Mouse (Mus musculus) adrenal gland (tissue): ENCODE measurements around the gene Gm6993.

Source experiments
- intact Hi-C: fragments of 180-260 bp; cut with DNase I; formaldehyde crosslinking; loops from one replicate; pipeline ENCODE4 v1.15.1; 2025
- long read RNA-seq, 2 experiments: library from polyadenylated mRNA; unstranded; transcript quantifications; one replicate each; pipeline ENCODE4 v2.0.0; 2020; ENCODE audit warnings: borderline replicate concordance in 1 of 2; ENCODE audit not compliant: insufficient replicate concordance in 1 of 2

The Gm6993 gene
- long read RNA-seq, experiment 1 = 0 reads
- long read RNA-seq, experiment 2 = 0 reads

GRCm38 (mm10) chr12:31240470-31240869 lies at the start of gene Gm6993:
TSS of gene Gm6993 (plus strand) at chr12:31240770.
- intact Hi-C loops = no loop called here

- intact Hi-C loops = no loop called here
These were observed 49.1 kb upstream of the Gm6993 start for GRCm38 (mm10) chr12:31191329-31191954.

DNA sequence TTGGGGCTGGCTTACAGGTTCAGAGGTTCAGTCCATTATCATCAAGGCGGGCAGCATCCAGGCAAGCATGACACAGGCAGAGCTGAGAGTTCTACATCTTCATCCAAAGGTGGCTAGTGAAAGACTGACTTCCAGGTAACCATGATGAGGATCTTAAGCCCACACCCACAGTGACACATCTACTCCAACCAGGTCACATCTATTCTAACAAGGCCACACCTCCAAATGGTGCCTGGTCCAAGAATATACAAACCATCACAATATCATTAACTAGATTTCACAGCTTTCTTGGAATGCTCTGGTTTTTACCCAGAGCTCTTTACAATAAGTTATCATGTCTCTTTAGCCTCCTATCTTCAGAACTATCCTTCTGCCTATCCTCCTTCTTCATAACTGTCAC lies 38.1 kb upstream of the Gm6993 start:
- intact Hi-C loops = no loop called here

GRCm38 (mm10) chr12:31203746-31204455 lies 36.7 kb upstream of the Gm6993 start:
- intact Hi-C loops = no loop called here

- intact Hi-C loops = no loop called here
These were observed 35.7 kb upstream of the Gm6993 start for GRCm38 (mm10) chr12:31204898-31205297.

DNA sequence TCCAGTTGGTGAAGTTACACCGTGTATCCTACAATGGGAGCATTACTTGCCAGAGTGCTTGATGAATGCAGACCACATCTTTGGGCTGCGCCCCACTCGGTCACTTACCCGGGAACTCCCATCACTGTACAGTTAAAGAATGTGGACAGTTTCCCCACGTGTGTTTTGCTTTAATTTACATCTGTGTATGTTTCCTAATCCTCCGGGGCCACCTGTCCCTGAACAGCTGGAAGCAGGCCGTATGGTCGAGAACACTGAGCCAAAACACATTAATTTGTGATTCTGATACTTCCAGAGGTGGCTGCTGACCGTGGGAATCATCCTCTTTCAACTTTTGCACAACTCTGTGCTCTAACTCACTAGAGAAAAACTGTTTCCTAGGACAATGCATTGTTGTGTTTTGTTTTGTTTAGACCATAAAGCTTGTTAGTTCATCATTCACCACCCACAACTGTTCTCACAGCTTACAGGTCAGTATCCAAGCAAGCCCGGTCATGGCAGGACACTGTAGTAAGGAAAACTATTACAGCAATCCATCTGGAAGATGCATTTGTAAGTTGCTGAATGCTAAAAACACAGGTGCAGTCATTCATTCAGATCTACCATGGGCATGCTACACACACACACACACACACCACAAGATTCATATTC lies 34.5 kb upstream of the Gm6993 start:
- intact Hi-C loops = no loop called here

DNA sequence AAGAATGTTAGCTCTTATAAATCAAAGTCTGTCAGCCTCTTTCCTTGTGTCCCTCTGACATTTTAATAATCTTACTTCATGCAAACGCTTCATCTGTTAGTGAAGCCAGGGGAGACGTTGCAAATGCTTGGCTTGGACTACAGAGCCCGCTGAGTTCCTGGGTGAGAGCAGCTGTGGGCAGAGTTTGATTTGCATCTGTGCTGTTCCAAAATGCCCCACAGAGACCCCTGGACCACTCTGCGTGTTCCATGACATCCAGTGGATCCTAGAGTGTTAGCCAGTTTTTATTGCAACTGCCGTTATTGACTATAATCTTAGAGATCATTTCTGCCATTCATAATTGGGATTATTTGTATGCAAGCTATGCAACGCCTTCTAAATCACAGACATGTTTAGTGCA lies 31.8 kb upstream of the Gm6993 start:
- intact Hi-C loops = no loop called here

DNA sequence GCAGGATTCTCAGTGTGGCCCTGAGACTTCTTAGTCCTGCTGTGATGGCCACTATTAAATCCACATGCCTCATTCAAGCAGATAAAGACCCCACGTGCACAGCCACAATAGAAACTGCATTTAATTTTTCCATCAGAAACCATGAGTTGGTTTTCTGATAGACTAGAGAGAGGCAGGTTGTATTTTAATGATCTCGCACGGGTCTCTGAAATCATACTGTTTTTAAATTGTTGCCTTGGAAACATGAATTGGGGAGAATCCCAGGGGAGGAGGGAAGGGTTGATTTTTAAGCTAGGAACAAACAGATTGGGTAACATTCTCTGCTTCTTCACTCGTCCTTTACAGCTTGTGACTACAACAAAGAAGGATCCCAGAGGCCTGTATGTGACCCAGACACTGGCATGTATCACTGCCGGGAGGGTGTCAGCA lies 31.2 kb upstream of the Gm6993 start:
- intact Hi-C loops = no loop called here

DNA sequence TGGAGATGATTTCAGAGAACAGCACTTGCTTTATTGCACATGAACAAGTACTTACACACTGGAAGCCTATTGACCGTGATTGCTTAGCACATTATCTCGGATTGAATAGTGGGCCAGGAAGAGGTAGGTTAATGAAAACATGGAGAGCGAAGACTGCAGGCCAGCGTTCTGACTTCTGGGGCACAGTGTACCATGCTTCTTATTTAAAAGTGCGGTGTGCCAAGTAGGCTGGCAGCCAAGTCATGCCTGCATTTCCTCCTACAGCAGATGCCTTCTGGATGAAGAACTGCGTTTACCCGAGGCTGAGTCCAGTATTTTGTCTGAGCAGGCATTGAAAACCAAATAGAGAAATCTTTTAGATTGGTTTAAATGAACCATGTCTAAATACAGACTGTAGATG lies 27.0 kb upstream of the Gm6993 start:
- intact Hi-C loops = no loop called here

- intact Hi-C loops = loop anchor here (5.0 kb wide), 1 partner anchor 33 kb away; no protein-coding TSS in a partner anchor
These were observed 25.6 kb upstream of the Gm6993 start for GRCm38 (mm10) chr12:31215003-31215402.

- intact Hi-C loops = loop anchor here (5.0 kb wide), 1 partner anchor 35 kb away; no protein-coding TSS in a partner anchor
These were observed 23.3 kb upstream of the Gm6993 start for GRCm38 (mm10) chr12:31217232-31217631.

DNA sequence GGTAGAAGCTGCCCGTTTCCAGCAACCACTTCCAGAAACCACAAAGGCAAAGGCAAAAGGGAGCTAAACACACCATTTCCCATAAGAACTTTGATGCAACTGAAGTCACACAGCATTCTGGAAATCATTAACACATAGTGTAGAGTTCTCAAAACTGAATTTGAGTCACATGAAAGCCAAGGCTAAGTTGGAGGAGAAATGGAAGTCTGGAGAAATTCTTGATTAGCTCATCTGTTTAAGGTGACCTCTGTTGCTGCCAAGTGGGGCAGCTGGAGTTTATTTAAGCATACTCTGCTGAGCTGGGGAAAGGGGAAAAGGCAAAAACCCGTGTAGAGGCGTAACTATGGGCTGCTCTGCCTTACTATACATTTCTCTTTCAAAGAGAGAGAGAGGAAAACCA lies 21.8 kb upstream of the Gm6993 start:
- intact Hi-C loops = loop anchor here (5.0 kb wide), 1 partner anchor 36 kb away; no protein-coding TSS in a partner anchor

DNA sequence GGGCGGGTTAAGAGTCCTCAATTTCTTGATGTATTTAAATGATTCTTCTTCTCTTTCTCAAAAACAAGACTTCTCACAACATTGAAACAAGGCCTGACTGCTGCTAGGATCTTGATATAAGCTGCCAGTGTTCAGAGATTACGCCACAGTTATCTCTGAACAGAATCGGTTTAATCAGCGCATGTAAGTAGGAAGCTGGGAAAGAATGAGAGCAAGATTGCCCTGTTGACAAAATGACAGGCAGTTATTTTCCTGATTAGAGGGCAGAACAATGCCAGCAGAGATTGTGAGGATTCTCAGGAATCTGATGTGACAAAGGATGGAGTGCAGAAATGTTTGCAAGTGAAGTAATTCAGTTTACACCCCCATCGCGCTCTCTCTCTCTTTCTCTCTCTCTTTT lies 19.0 kb upstream of the Gm6993 start:
- intact Hi-C loops = no loop called here

DNA sequence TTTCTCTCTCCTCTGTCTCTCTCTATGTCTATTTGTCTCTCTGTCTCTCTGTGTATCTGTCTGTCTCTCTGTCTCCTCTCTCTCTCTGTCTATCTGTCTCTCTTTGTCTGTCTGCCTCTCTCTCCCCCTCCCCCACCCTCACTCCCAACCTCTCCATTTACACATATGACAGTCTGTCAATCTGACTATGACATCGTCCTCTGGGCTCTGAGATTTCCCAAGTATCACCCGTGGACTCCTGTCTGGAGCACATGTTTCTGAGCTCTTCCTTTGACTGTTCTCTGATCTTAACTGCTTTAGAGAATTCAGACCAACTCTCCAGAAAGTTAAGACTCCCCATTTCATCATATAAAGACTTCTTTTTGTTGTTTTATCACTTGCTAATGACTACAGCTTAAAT lies 18.3 kb upstream of the Gm6993 start:
- intact Hi-C loops = no loop called here

DNA sequence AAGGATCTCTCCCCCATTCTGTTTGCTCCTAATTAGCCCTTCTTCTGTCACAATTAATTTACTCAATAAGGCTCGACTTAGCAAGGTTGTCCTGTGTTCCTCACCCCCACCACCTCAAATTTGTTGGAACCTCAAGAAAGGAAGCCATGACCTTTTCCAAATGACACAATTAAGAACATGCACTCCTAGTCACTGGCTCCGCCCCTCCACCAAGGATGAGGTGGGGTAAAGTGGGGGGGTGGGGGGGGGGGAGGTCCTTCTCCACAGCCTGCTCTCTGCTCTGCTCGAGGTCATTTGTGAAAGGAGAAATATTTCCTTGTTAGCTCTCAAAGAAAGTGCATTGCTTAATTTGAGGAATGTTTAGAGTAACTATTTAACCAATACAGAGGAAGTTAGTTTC lies 17.8 kb upstream of the Gm6993 start:
- intact Hi-C loops = no loop called here

GRCm38 (mm10) chr12:31225451-31225850 lies 15.1 kb upstream of the Gm6993 start:
- intact Hi-C loops = no loop called here

DNA sequence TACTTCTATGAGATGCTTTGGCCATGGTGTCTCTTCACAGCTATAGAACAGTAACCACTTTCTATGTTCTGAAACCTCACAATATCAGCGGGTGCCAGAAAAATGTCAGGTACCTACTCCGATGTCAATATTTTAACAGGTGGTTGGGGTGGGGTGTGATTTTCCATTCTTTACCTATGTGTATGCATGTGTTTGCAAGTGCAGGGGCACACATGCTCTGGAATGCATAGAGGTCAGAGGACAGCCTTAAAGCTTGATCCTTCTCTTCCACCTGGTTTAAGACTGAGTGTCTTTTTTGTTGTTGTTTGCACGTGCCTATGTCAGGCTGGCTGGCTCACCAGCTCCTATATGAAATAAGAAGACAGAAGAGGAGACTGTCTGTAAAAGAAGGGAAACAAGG lies 13.4 kb upstream of the Gm6993 start:
- intact Hi-C loops = no loop called here

DNA sequence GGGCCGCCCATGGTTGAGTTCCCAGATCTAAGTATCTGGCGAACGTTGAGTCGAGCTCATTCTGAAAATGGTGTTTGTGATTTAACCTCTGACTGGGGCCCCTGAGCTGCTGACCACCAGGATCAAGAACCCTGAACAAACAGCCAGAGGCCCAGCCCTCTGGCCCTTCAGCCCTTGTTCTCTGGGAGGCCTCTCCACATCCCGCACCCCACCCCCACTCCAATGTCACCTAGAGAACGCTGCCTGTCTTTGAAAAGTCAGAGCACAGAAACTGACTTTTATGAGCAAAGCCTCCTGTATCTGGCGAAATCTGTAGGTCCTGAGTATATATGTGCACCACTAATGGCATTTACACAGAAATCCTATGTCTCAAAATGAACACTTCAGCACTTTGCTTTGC lies 11.7 kb upstream of the Gm6993 start:
- intact Hi-C loops = no loop called here

GRCm38 (mm10) chr12:31232635-31233034 lies 7.9 kb upstream of the Gm6993 start:
- intact Hi-C loops = no loop called here

- intact Hi-C loops = no loop called here
These were observed 5.6 kb upstream of the Gm6993 start for GRCm38 (mm10) chr12:31235018-31235417.

DNA sequence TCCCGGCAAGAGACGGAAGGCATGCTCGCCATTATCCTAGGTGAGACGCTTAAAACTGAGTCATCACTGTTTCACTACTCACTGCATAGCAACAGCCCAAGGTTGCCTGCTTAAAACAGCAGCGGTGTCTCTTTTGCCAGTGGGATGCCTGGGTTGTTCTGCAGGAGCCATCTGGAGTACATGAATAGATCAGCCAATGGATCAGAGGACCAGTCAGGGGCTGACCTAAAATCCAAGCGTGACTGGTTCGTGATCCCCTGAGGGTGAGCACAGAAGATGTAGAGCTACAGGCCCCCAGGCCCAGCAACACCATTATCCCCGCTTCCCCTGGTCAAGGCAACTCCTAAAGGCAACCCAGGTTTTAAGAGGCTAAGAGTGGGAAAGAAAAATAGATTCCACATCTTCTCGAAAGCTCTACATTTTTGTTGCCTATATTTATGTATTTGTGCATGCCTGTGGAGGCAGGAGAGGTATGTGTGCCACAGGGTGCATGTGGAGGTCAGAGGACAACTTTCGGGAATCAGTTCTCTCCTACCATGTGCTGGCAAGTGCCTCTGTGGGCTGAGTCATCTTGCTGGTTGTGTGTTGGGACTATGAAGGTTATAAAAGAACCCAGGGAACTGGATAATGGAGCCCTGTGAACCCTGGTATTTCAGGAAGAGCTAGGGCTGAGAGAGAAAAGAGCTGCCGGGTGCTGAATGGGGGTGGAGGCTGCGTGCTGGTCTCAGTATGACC lies 3.5 kb upstream of the Gm6993 start:
- intact Hi-C loops = no loop called here
